In the genomic region with DNA sequence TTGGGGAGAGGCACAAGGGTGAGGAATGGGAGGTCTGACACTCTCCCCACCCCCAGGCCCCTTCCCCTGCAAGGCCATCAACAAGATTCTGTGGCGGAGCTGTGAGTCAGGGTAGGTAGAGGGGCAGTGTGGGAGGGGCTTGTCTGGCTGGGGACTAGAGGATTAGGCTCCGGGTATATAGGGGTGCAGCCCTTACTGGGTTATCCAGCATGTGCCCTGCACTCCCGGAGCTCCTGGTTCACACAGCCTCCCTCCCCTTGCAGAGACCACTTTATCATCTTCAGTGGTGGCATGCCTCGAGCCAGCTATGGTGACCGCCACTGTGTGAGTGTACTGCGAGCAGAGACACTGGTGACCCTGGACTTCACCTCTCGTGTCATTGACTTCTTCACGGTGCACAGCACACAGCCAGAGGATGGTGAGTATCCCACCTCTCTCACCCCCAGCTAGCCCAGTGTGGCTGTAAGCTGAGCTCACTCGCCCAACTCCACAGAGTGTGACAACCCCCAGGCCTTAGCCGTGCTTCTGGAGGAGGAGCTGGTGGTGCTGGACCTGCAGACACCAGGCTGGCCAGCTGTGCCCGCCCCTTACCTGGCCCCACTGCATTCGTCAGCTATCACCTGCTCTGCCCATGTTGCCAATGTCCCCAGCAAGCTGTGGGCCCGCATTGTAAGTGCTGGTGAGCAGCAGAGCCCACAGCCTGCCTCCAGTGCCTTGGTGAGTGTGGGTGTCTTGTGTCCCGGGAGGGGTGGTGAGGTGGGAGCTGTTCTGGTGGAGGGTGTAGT, we compare ENCODE assay signal across 8 mouse cellular contexts. TPM values are rescaled to one million over a fixed set of nuclear protein-coding genes. Genes with fewer than 3 reads are reported as not detected.
A peak's percentile ranks its signal among the peaks of the same experiment; 100 is the strongest.
DNase-seq lines count a peak whose midpoint lies in the region; ATAC-seq lines count a peak whose summit lies in the region.

No protein-coding gene starts in this region.

- 71% methylated on average over 14 of the region's 14 CpGs for WGBS in kidney, embryonic 16.5 days
- 68% methylated on average over 14 of the region's 14 CpGs for WGBS in kidney, embryonic 15.5 days
- 84% methylated on average over 14 of the region's 14 CpGs for WGBS in stomach, embryonic 15.5 days
- WGBS in hindbrain, embryonic 13.5 days: 89% methylated on average over 14 of the region's 14 CpGs
- WGBS in liver, embryonic 12.5 days (ENCODE audit: insufficient replicate concordance): 85% methylated on average over 14 of the region's 14 CpGs

- no peak overlapping the region for H3K9ac ChIP-seq in kidney, embryonic 16.5 days (replicated peaks; ENCODE audit: low read length)
- no peak overlapping the region for H3K9ac ChIP-seq in kidney, embryonic 15.5 days
- H3K9ac ChIP-seq in stomach, embryonic 15.5 days: no peak overlapping the region
- no peak overlapping the region for H3K9ac ChIP-seq in hindbrain, embryonic 13.5 days
- H3K9ac ChIP-seq in liver, embryonic 12.5 days: no peak overlapping the region

- H3K4me2 ChIP-seq in kidney, embryonic 16.5 days (replicated peaks; ENCODE audit: low read depth, low read length): no peak overlapping the region
- H3K4me2 ChIP-seq in kidney, embryonic 15.5 days: no peak overlapping the region
- H3K4me2 ChIP-seq in stomach, embryonic 15.5 days: no peak overlapping the region
- H3K4me2 ChIP-seq in hindbrain, embryonic 13.5 days: no peak overlapping the region
- H3K4me2 ChIP-seq in liver, embryonic 12.5 days: no peak overlapping the region

- peak; percentile 19; the same call in 1 of the 2 replicates for ATAC-seq in kidney, embryonic 16.5 days (ENCODE audit: low FRiP score, low TSS enrichment)
- ATAC-seq in kidney, embryonic 15.5 days (replicated peaks; ENCODE audit: low FRiP score): no peak
- no peak for ATAC-seq in stomach, embryonic 15.5 days (ENCODE audit: insufficient read depth, low FRiP score, low read depth)
- no peak for ATAC-seq in hindbrain, embryonic 13.5 days (ENCODE audit: low FRiP score)
- ATAC-seq in liver, embryonic 12.5 days: no peak

- H3K9me3 ChIP-seq in kidney, embryonic 16.5 days (ENCODE audit: low read length): no peaks in the 10 kb centered on the region
- no peaks in the 10 kb centered on the region for H3K9me3 ChIP-seq in kidney, embryonic 15.5 days (replicated peaks)
- H3K9me3 ChIP-seq in stomach, embryonic 15.5 days: no peaks in the 10 kb centered on the region
- no peaks in the 10 kb centered on the region for H3K9me3 ChIP-seq in hindbrain, embryonic 13.5 days
- H3K9me3 ChIP-seq in liver, embryonic 12.5 days (replicated peaks): no peaks in the 10 kb centered on the region

- intact Hi-C loops in gastrocnemius, postnatal 14 days (cut with DNase I; ENCODE audit: low total_unique reads): no loop called here

- H3K4me1 ChIP-seq in kidney, embryonic 16.5 days (ENCODE audit: insufficient read depth, low read length): peaks cover 8% of the 10 kb centered on the region; the same call in 1 of the 2 replicates
- H3K4me1 ChIP-seq in kidney, embryonic 15.5 days: peaks cover 15% of the 10 kb centered on the region
- H3K4me1 ChIP-seq in stomach, embryonic 15.5 days: 0 out of 2 replicates have a peak, but pooled peaks cover 7% of the 10 kb centered on the region
- H3K4me1 ChIP-seq in hindbrain, embryonic 13.5 days (replicated peaks): peaks cover 33% of the 10 kb centered on the region
- peaks cover 7% of the 10 kb centered on the region for H3K4me1 ChIP-seq in liver, embryonic 12.5 days

- no peak overlapping the region for H3K4me3 ChIP-seq in kidney, embryonic 16.5 days (ENCODE audit: low read length)
- H3K4me3 ChIP-seq in kidney, embryonic 15.5 days (replicated peaks): no peak overlapping the region
- H3K4me3 ChIP-seq in stomach, embryonic 15.5 days (replicated peaks): no peak overlapping the region
- H3K4me3 ChIP-seq in hindbrain, embryonic 13.5 days: no peak overlapping the region
- H3K4me3 ChIP-seq in liver, embryonic 12.5 days: no peak overlapping the region

- H3K36me3 ChIP-seq in kidney, embryonic 16.5 days (ENCODE audit: insufficient read depth, low read length): peaks cover 63% of the 10 kb centered on the region
- H3K36me3 ChIP-seq in kidney, embryonic 15.5 days: peaks cover 77% of the 10 kb centered on the region
- H3K36me3 ChIP-seq in stomach, embryonic 15.5 days: peaks cover 64% of the 10 kb centered on the region
- H3K36me3 ChIP-seq in hindbrain, embryonic 13.5 days: peaks cover 76% of the 10 kb centered on the region
- peaks cover 70% of the 10 kb centered on the region for H3K36me3 ChIP-seq in liver, embryonic 12.5 days

- H3K27me3 ChIP-seq in kidney, embryonic 16.5 days (ENCODE audit: insufficient read depth, low read length): no peaks in the 10 kb centered on the region
- H3K27me3 ChIP-seq in kidney, embryonic 15.5 days: no peaks in the 10 kb centered on the region
- H3K27me3 ChIP-seq in stomach, embryonic 15.5 days (replicated peaks): no peaks in the 10 kb centered on the region
- no peaks in the 10 kb centered on the region for H3K27me3 ChIP-seq in hindbrain, embryonic 13.5 days
- no peaks in the 10 kb centered on the region for H3K27me3 ChIP-seq in liver, embryonic 12.5 days (replicated peaks)

- DNase-seq in right cerebral cortex, postnatal 14 days: peak; percentile 4
- no peak for DNase-seq in right cerebral cortex, postnatal 4 days
- peak; percentile 13 for DNase-seq in gastrocnemius, postnatal 14 days

- no peak overlapping the region for H3K27ac ChIP-seq in kidney, embryonic 16.5 days (ENCODE audit: low read length)
- no peak overlapping the region for H3K27ac ChIP-seq in kidney, embryonic 15.5 days
- H3K27ac ChIP-seq in stomach, embryonic 15.5 days: peak overlapping the region; percentile 21; the same call in 1 of the 2 replicates
- H3K27ac ChIP-seq in hindbrain, embryonic 13.5 days: no peak overlapping the region
- no peak overlapping the region for H3K27ac ChIP-seq in liver, embryonic 12.5 days

RNA-seq across cellular contexts. Expression of a gene that starts 7.4 kb away (rescaled TPM):
- polyA plus RNA-seq in kidney, embryonic 16.5 days (2015; fragmentation: Nextera tagmentation; extraction: Ambion mirVana): 61.7 and 63.6 TPM in 2 replicates
- polyA plus RNA-seq in kidney, embryonic 15.5 days (2015; fragmentation: Nextera tagmentation; extraction: Ambion mirVana): 52.6 and 61.4 TPM in 2 replicates
- 10 to 100 TPM; 12.1 to 14.5 TPM for total RNA-seq in gastrocnemius, postnatal 14 days (2021)
- 38.2 and 41.4 TPM in 2 replicates for polyA plus RNA-seq in stomach, embryonic 15.5 days (2015; fragmentation: Nextera tagmentation; extraction: Ambion mirVana)
- polyA plus RNA-seq in hindbrain, embryonic 13.5 days (2015; fragmentation: Nextera tagmentation; extraction: Ambion mirVana): 61.0 and 61.2 TPM in 2 replicates
- polyA plus RNA-seq in liver, embryonic 12.5 days (2016; fragmentation: Nextera tagmentation; extraction: Ambion mirVana): 20.2 and 22.1 TPM in 2 replicates

RNA-seq across cellular contexts. Expression of a gene that starts 20.2 kb away (rescaled TPM):
- polyA plus RNA-seq in kidney, embryonic 16.5 days (2015; fragmentation: Nextera tagmentation; extraction: Ambion mirVana): 93.7 and 94.3 TPM in 2 replicates
- 78.1 and 79.0 TPM in 2 replicates for polyA plus RNA-seq in kidney, embryonic 15.5 days (2015; fragmentation: Nextera tagmentation; extraction: Ambion mirVana)
- total RNA-seq in gastrocnemius, postnatal 14 days (2021): 10 to 100 TPM; 87.8 to 90.9 TPM
- polyA plus RNA-seq in stomach, embryonic 15.5 days (2015; fragmentation: Nextera tagmentation; extraction: Ambion mirVana): 76.8 and 78.9 TPM in 2 replicates
- polyA plus RNA-seq in hindbrain, embryonic 13.5 days (2015; fragmentation: Nextera tagmentation; extraction: Ambion mirVana): 64.7 and 68.2 TPM in 2 replicates
- polyA plus RNA-seq in liver, embryonic 12.5 days (2016; fragmentation: Nextera tagmentation; extraction: Ambion mirVana): 41.7 and 43.1 TPM in 2 replicates

RNA-seq across cellular contexts. Expression of a gene that starts 21.3 kb away (rescaled TPM):
- polyA plus RNA-seq in kidney, embryonic 16.5 days (2015; fragmentation: Nextera tagmentation; extraction: Ambion mirVana): 16.2 and 17.2 TPM in 2 replicates
- polyA plus RNA-seq in kidney, embryonic 15.5 days (2015; fragmentation: Nextera tagmentation; extraction: Ambion mirVana): 15.7 TPM in 2 replicates
- 10 to 100 TPM; 82.5 to 88.4 TPM for total RNA-seq in gastrocnemius, postnatal 14 days (2021)
- polyA plus RNA-seq in stomach, embryonic 15.5 days (2015; fragmentation: Nextera tagmentation; extraction: Ambion mirVana): 9.9 and 11.3 TPM in 2 replicates
- 21.2 and 22.4 TPM in 2 replicates for polyA plus RNA-seq in hindbrain, embryonic 13.5 days (2015; fragmentation: Nextera tagmentation; extraction: Ambion mirVana)
- polyA plus RNA-seq in liver, embryonic 12.5 days (2016; fragmentation: Nextera tagmentation; extraction: Ambion mirVana): 4.4 and 4.5 TPM in 2 replicates
